Mouse (Mus musculus) cortical plate, adult 2 months (tissue): ENCODE data around the gene Dmkn. TPM values are rescaled to one million over a fixed set of nuclear protein-coding genes. Genes with fewer than 3 reads are reported as not detected.

Experiments
- H3K27ac ChIP-seq: fragments of 200-500 bp; 2 replicates; pipeline ENCODE4 v1.5.1; 2012; ENCODE audit warnings: low read length, control low read depth, inconsistent platforms; ENCODE audit not compliant: insufficient read depth
- H3K4me1 ChIP-seq: fragments of 200-500 bp; 2 replicates; pipeline ENCODE4 v1.6.1; 2011; ENCODE audit warnings: low read length; ENCODE audit not compliant: control insufficient read depth, insufficient read depth
- H3K4me3 ChIP-seq: fragments of 200-500 bp; 2 replicates; pipeline ENCODE4 v1.5.1; 2011; ENCODE audit warnings: mild to moderate bottlenecking, low read length, control low read depth; ENCODE audit not compliant: insufficient read depth
- CTCF ChIP-seq: fragments of 200-500 bp; IDR thresholded peaks from 2 replicates; pipeline ENCODE4 v1.5.1; 2011; ENCODE audit warnings: mild to moderate bottlenecking, control low read depth, low read length; ENCODE audit not compliant: insufficient read depth; ENCODE audit errors: extremely low read depth
- POLR2A ChIP-seq: fragments of 200-500 bp; IDR thresholded peaks from 2 replicates; pipeline ENCODE4 v1.6.1; 2011; ENCODE audit warnings: mild to moderate bottlenecking, low read length, control low read depth; ENCODE audit not compliant: insufficient read depth; ENCODE audit errors: extremely low read depth
- polyA plus RNA-seq: library from polyadenylated mRNA; depleted of rRNA; stranded (reverse); fragments of >200 nt; gene quantifications from 2 replicates; pipeline ENCODE4 v1.2.3, GENCODE M21; 2012

Dmkn gene
- polyA plus RNA-seq, 1 experiment, result 9.6 TPM

DNA sequence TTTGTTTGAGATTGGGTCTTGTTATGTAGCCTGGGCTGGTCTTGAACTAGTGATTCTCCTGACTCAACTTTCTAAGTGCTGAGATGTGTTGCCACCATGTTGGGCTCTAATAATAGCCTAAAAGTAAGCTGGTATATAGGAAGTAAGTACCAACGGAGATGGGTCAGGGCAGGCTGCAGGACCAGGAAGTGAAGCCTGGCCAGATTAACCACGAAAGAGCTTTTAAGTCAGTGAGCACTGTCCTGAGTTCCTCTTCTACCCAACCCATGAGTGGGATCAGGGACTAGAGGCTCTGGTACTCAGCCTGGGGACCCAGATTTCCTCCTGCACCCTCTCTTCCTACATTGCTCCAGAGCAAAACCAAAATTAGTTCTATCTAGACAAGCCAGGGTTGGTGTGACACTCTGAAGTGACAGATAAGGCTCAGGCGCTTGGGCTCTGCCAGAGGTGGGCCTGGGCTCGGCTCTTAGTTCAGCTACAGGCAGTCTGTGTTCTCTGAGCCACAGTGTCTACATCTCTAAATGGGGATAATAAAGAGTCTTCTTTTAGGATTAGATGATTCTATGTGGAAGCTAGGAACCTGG is 1.7 kb upstream of the Dmkn start:
- H3K27ac ChIP-seq, result no peak overlapping the region
- no peak overlapping the region for H3K4me3 ChIP-seq
- no peaks in the 10 kb centered on the region for H3K4me1 ChIP-seq
- TF ChIP-seq POLR2A (no peak), CTCF (no peak)

GRCm38 (mm10) chr7:30765173-30765572 is 1.6 kb downstream of the Dmkn start:
- Histone ChIP-seq H3K4me3 (no peak overlapping the region), H3K4me1 (no peaks in the 10 kb centered on the region), H3K27ac (no peak overlapping the region)
- no peak for TF ChIP-seq CTCF
- TF ChIP-seq POLR2A, result no peak

DNA sequence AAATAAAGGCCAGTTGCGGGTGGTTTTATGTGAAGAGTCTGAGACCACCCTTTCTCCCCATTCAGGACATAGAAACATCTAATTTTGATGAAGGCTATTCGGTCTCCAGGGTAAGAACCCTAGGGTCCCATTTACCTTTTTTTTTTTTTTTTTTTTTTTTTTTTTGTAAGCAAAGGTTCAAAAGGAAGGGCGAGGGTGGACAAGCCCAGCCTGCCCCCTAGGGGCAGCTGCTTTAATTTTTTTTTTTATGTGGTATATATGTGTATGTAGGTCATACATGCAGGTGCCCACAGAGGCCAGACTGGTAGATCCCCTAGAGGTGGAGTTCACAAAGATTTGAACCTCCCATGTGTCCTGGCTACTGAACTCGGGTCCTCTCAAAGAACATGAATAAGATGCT is 2.9 kb downstream of the Dmkn start:
- Histone ChIP-seq H3K4me3 (no peak overlapping the region), H3K27ac (no peak overlapping the region), H3K4me1 (no peaks in the 10 kb centered on the region)
- TF ChIP-seq CTCF, result no peak
- no peak for TF ChIP-seq POLR2A

GRCm38 (mm10) chr7:30769236-30769635 is 5.7 kb downstream of the Dmkn start:
- H3K4me3 ChIP-seq, result no peak overlapping the region
- H3K27ac ChIP-seq, result no peak overlapping the region
- H3K4me1 ChIP-seq, result no peaks in the 10 kb centered on the region
- TF ChIP-seq CTCF (no peak), POLR2A (no peak)

DNA sequence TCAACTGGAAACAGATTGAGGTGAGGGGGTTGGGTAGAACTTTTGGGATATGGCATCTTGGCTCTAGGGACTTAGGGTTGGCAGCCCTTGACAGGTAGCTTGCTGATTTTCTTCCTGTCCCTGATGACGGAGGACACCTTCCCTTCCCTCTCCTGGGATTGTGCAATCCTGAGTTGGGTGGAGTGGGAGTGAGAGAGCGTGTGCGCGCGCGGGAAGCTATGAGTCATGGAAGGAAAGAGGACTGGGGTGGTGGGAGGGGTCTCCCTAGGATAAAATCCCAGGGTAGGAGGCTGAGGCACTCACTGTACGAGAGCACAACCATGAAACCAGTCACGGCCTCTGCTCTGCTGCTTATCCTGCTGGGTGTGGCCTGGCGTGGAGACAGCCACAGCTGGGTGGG is 12.5 kb downstream of the Dmkn start:
- TF ChIP-seq POLR2A, result no peak
- Histone ChIP-seq H3K4me1 (no peaks in the 10 kb centered on the region), H3K4me3 (no peak overlapping the region), H3K27ac (no peak overlapping the region)

GRCm38 (mm10) chr7:30777081-30777579 is 13.6 kb downstream of the Dmkn start:
- Histone ChIP-seq H3K4me1 (no peaks in the 10 kb centered on the region), H3K27ac (no peak overlapping the region), H3K4me3 (no peak overlapping the region)
- TF ChIP-seq CTCF, result no peak

DNA sequence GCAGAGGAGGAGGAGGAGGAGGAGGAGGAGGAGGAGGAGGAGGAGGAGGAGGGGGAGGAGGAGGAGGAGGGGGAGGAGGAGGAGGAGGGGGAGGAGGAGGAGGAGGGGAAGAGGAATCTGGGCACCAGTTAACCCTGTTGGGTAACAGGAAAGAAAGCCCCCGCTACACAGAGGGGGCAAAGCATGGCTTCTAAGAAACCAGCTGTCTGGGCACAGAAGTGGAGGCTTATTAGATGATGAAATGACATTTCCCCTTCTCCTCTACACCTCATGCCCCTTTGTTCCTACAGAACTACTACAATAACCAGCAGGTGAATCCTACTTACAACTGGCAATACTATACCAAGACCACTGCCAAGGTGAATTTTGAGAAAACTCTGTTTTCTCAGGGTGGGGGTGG is 14.4 kb downstream of the Dmkn start:
- H3K4me3 ChIP-seq, result no peak overlapping the region
- TF ChIP-seq POLR2A (no peak), CTCF (no peak)
- H3K4me1 ChIP-seq, result no peaks in the 10 kb centered on the region
- H3K27ac ChIP-seq, result no peak overlapping the region

DNA sequence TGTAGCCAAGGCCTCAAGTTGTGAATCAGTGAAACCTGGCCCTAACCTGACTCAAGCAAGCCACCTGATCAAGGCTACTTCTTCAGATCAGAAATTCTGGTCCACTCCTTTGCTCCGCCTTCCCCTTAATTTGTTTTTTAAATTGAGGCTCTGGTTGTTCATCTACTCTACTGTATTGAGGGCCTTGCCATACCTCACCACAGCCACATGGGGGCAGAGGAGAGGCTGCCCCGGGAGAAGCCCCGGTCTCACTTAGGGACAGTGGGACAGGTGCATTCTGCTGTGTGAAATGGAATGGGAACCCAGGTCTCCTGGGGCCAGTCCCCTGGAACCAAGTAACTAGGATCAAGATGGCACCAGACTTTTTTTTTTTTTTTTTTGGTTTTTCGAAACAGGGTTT is 18.2 kb downstream of the Dmkn start:
- no peak overlapping the region for H3K27ac ChIP-seq
- H3K4me1 ChIP-seq, result no peaks in the 10 kb centered on the region; the same call in 1 of the 2 replicates
- no peak overlapping the region for H3K4me3 ChIP-seq
- TF ChIP-seq CTCF, result no peak
- TF ChIP-seq POLR2A, result no peak

DNA sequence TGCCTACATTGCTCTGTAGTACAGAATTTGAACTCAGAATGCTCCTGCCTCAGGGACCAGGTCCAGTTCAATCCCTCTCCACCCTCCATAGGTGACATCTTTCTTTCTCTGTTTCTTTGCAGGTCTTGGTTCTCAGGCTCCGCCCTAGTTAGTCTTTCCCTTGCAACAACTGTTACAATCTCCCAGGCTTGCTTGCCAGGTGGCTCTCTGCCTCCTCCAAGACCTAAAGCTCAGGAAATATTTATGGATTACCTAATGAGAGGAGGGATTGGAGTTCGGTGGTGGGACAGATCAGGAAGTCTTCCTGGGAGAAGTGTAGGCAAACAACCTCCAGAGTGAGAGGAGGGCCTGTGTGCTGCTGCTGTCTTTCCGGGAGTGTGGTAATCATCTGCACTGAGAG is 19.1 kb downstream of the Dmkn start:
- no peaks in the 10 kb centered on the region; the same call in 1 of the 2 replicates for H3K4me1 ChIP-seq
- H3K4me3 ChIP-seq, result no peak overlapping the region
- TF ChIP-seq POLR2A (no peak), CTCF (no peak)
- H3K27ac ChIP-seq, result no peak overlapping the region

GRCm38 (mm10) chr7:30785154-30785553 is 21.6 kb downstream of the Dmkn start:
- no peak overlapping the region for H3K4me3 ChIP-seq
- no peaks in the 10 kb centered on the region; the same call in 1 of the 2 replicates for H3K4me1 ChIP-seq
- no peak for TF ChIP-seq POLR2A
- no peak for TF ChIP-seq CTCF

More at GRCm38 (mm10) chr7:30785154-30785553, 21.6 kb downstream of the Dmkn start:
- H3K27ac ChIP-seq, result no peak overlapping the region
